Mouse (Mus musculus) pancreas, adult 10 weeks (tissue): Measurements from ENCODE around the gene Bub1b. TPM values are rescaled to one million over a fixed set of nuclear protein-coding genes. Genes with fewer than 3 reads are reported as not detected.

Source experiments
- polyA plus RNA-seq: library from polyadenylated mRNA; stranded (reverse); fragments of 350-450 nt; fragmentation: Illumina TruSeq; extraction: RNeasy Lipid Tissue Mini Kit (QIAGEN cat#74804); gene quantifications from one replicate; pipeline ENCODE4 v1.2.3, GENCODE M21; 2015; ENCODE audit warnings: low read depth, low replicate concordance; ENCODE audit not compliant: insufficient read depth

Bub1b gene
- 1.1 TPM for polyA plus RNA-seq

DNA sequence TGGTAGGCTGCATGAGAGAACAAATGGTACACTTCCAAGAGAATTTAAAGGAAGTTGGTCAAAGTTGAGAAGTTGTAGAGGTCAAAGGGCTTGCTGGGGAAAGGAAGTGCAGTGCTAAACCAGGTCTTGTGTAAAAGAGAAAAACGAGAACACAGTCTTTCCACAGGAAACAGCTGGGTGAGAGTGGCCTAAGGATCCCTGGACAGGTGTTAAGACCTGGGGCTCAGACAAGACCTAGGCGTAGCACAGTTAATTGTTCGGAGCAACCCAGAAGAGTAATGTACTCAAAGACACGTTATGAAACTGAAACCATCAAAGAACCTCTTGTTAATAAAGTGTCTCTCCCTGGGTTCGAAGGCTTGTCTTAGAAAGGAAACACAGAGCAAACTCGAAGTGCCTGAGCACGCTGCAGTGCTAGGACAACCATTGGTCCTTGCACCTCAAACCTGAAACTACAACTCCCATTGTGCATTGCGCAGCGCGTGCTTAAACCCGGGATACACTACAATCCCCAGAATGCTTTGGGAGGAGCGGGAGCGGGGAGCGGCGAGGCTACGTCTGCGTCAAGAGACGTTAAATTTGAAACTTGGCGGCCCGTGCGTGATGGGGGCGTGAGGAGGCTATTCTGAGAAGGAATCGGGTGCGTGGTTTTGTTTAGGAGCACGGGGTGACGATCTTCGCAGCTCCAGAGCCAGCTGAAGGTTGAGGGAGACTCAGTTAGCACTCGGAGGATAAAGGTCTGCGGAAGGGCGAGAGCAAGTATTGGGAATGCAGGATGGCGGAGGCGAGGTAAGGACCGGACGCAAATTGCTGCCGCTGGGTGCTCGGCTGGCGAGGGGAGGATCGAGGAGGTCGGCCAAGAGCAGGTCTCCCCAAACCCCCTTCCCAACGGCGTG lies at the start of gene Bub1b:
TSS of gene Bub1b (plus strand) at position 539 of the 896 bp plus-strand sequence.

GRCm38 (mm10) chr2:118549507-118550473 lies 48.2 kb upstream of the Bub1b start, which contains the start of gene Bmf:
Bmf (minus strand) TSS chr2:118549687.

DNA sequence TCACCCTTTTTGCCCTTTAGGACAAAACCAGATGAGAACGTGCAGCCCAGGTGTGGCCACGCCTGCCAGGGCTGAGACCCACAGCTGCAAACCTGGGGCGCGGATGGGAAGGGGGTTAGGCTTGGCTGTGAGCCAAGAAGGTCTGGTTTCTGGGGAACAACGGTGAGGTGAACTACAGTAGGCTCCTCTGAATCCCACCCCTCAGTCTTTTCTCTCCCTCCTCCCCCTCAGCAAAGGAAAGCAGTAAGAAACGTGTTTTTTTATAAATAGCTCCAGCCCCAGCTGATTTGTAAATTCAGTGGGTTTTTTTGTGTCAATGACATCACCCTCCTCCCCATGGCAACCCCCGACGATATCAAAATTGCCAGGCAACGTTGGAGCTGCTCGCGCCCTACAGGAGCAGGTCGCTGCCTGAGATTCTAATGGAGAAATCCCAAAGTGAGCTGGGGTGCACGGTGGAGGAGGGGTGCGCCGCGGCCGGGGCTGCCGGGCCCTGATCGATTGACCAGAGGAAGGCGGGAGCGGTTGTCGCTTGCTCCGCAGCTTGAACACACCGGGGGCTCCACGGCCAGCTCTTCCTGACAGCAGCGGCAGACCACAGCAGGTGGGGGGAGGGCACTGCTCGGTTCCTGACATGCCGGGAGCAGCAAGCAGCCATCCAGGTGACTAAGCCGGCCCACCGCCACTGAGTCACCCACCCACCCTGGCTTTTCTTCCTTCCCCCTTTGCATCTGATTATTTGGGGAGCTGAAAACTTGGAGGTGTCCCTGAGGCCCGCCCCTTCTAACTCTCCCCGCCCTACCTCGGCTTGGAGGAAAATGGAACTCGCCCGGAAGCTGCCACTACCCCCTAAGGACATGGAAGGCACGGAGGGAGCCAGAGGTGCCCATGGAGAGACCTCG lies 65.1 kb downstream of the Bub1b start, which contains the start of gene Pak6:
TSS of gene Pak6 (plus strand) at position 402 of the 902 bp plus-strand sequence.

Other genes starting within 250 kb of the Bub1b start
- gene Gpr176, start 224.8 kb upstream of the Bub1b start, polyA plus RNA-seq, result 0.20 TPM
- gene Eif2ak4, start 209.6 kb upstream of the Bub1b start, polyA plus RNA-seq, result 4.5 TPM
- 39.4 TPM for gene Srp14, start 118.5 kb upstream of the Bub1b start, polyA plus RNA-seq
- 2.7 TPM for gene Bmf, start 48.5 kb upstream of the Bub1b start, polyA plus RNA-seq
- gene Pak6, start 65.1 kb downstream of the Bub1b start, polyA plus RNA-seq, result 2.2 TPM
- not detected for gene Ankrd63, start 105.8 kb downstream of the Bub1b start, polyA plus RNA-seq
- 0.33 TPM for gene Plcb2, start 130.2 kb downstream of the Bub1b start, polyA plus RNA-seq
- 2.5 TPM for gene Inafm2, start 147.5 kb downstream of the Bub1b start, polyA plus RNA-seq
- gene Ccdc9b, start 164.4 kb downstream of the Bub1b start, polyA plus RNA-seq, result 4.7 TPM
- gene Phgr1, start 174.6 kb downstream of the Bub1b start, polyA plus RNA-seq, result not detected
- 7.6 TPM for gene Disp2, start 181.5 kb downstream of the Bub1b start, polyA plus RNA-seq
- not detected for gene Knstrn, start 215.8 kb downstream of the Bub1b start, polyA plus RNA-seq